Mouse (Mus musculus) hematopoietic multipotent progenitor cell, adult 10-12 weeks (in vitro differentiated cells): ENCODE results near the gene Pcsk2. TPM values are rescaled to one million over a fixed set of nuclear protein-coding genes. Genes with fewer than 3 reads are reported as not detected.

ENCODE experiments used
- polyA plus RNA-seq: library from polyadenylated mRNA; stranded (reverse); fragments of >175 nt; gene quantifications from 2 replicates; pipeline ENCODE4 v1.2.3, GENCODE M21; 2012; ENCODE audit warnings: low replicate concordance

The Pcsk2 gene
- not detected in 2 replicates for polyA plus RNA-seq

DNA sequence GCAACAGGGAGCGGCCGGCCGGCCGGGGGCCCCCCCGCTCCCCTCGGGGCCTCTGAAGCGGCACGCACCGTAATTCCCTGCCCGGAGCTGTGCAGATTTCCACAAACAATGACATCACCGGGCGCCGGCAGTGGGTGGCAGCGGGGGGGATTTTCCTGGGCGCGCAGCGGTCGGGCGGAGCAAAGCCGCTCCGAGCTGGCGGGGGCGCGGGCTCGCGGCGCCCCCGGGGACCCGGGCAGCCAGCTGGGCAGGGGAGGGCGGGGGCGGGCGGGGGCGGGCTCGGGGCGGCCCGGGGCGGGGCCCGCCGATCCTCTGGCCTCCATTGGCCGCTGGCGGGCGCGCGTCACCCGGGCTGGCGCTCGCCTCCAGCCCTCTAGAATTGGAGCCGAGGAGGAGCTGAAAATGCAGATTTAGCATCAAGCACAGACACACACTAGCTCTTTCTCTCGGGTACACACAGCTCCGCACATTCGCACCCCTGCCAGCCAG, at the start of gene Pcsk2:
Gene Pcsk2 (plus strand): TSS at position 399 of the 489 bp plus-strand sequence.

DNA sequence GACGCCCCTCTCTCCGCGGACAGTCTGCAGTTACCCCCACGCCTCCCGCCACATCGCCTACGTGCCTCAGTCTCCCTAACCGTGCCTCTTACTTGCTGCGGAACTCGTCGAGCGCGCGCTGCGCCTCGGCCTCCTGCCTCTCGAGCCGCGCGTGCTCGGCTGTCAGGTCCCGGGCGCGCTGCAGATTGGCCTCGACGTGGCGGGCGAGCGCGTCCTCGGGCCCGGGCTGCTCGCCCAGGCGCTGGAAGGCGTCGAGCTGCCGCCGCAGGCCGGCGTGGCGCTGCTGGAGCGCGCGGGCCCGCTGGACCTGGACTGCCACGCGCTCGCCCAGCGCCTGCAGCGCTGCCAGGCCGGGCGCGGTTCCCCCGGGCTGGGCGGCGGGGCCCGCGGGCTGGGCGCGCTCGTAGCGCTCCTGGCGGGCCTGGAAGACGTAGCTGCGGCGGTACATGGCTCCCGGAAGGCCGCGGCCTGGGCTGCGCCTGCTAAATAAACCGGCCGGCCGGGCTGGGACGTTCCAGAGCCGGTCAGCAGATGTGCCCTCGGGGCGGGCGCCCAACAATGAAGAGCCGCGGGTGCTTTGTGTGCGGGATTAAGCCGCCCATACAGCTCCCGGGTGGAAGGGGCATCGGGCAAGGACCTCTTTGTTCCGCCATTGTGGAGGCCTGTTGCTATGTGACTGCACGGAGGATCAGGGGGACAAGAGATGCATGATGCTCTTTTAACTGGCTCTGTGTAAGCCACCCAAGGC, 316.7 kb downstream of the Pcsk2 start, which contains the start of gene Bfsp1:
Gene Bfsp1 (minus strand): TSS at position 690 of the 748 bp plus-strand sequence.

